Mouse (Mus musculus) spleen, postnatal 36 days (tissue): ENCODE data around the gene Zcchc14.
A peak's percentile ranks its signal among the peaks of the same experiment; 100 is the strongest.
"Not testable (repeated sequence)": the region's sequence is repeated elsewhere in the genome, so short reads cannot be mapped to it uniquely, and the experiment has no call there.

Source experiments
- DNase-seq, 2 experiments: peaks; one replicate each; pipeline ENCODE4 v3.0.0; 2022; ENCODE audit warnings: low spot score in 2 of 2, mixed read lengths in 1 of 2

The Zcchc14 gene

DNA sequence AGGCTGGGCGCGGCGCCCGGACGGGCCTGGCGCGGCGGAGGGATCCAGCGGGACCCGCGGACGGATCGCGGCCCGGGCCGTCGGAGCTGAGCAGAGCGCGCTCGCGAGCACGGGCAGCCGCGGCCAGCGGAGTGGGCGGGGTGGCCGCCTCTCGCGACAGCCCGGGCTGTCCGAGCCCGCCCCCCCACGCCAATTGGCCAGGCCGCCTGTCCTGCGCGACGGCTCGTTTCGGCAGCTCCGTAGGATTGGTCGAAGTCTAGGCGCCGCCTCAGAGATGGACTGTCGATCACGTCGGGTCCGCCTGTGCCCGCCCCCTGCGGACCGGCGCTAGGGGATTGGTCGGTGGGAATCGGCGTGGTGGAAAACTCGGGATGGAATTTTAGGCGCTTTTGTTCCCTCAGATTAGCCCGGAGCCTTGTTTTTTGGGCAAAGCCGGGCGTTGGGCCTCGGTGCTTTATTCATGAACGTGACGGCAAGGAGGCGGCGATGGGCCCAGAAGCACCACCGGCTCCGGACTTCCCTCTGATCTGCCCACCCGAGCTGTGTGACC, at the start of gene Zcchc14:
TSS of gene Zcchc14 (minus strand) at position 128 of the 550 bp plus-strand sequence.
- DNase-seq, result peak; percentile 56 to 66

DNA sequence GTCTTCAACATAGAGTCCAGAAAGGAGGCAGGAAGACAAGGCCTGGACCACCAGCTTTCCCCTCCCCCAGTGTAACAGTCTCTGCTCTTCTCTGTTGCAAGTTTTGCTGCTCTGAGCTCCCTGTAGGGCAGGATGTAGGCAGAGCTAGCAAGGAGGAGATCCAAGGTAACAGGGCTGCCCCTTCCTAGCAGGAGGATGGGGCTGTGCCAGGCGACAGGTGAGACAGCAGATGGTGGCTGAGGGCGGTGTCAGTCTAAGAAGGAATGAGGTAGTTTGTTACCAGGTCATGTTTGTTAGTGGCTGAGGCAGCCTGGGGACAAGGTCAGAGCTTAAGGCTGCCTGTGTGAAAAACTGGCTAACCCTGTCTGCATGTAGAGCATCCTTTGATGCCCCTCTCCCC, 47.2 kb upstream of the Zcchc14 start:
- DNase-seq, result no peak

DNA sequence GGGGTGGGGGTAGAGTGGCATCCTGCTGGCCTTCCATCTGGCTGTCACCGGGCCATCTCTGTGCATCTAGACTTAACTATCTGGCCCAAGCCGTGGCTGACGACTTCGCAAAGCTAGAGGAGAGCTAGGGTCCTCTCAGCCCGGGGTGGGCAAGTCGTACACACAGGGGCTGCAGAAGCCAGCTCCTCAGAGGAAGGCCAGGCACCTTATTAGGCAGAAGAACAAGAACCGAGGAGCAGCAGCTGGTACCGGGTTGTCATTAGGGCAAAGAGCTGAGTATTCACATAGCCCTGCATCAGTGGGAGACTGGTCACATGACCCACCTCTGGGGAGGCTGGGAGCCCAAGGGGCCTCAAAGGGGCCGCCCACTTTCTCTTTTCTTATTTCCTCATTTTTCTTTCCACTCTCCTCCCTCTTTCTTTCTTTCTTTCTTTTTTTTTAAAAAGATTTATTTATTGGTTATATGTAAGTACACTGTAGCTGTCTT, 46.0 kb upstream of the Zcchc14 start:
- DNase-seq, result peak; percentile 26 to 34

DNA sequence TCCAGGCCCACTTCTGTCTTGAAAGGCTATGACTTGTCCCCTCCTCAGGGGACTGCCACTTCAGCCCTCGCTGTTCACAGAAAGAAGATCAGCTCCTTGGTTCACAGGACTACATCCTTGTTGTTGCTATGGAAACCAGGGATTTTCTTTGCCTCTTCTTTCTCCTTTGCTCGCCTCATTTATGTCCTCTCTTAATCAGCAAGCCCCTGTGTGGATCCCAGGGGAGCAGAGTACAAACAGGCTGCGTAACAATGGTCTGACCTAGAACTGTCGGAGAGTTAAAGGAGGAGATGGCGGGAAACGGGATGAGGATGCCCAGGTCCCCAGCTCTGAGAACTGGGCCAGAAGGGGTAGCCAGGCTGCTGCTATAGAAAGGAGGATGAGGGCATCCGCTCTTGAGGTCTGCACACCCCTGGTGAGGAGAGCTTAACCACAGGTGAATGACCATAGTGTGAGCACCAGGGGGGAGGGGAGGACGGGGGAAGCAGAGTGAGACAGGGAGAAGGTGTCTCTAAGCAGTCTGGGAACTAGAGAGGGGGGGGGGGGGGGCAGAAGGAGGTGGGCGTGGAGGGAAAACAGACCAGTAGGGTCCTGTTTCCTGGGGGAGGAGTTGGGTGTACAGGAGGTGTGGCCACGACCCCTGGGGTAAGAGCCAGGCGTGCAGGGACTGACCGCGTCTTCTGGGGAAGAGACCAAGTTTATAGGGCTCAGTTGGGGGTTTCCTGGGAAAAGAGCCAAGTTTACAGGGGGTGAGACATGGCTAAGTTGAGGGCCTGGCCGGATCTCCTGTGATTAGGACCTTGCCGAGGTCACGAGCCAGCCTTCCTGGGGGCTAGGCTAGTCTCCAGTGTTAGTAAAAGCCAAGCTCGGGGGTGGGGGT, 45.3 kb upstream of the Zcchc14 start:
- no peak for DNase-seq

DNA sequence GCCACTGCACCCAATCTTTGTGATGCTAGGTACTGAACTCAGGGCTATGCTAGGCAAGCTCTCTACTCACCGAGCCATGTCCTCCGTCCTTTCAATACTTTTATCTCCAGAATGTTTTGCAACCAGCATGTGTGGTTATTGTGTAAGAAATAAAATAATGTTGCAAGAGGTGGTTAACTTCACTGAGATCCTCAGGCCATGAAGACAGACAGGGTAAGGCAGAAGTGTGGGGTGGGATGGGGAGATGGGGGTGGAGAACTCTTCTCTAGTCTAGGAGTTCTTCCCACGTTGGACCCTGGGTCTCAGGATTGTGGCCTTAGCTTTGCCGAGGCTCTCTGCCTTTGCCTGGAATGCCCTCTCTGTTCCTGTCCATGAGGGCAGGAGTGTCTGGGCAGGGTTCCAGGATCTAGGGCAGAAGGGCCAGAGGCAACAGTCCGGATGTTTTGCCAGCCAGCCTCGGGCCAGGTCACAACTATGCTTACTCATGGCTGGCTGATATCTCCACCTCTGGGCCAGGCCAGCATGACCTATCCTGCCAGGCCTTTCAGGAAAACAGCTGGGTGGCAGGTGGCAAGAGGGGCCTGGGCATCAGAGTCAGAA, 43.0 kb upstream of the Zcchc14 start:
- DNase-seq, result no peak

DNA sequence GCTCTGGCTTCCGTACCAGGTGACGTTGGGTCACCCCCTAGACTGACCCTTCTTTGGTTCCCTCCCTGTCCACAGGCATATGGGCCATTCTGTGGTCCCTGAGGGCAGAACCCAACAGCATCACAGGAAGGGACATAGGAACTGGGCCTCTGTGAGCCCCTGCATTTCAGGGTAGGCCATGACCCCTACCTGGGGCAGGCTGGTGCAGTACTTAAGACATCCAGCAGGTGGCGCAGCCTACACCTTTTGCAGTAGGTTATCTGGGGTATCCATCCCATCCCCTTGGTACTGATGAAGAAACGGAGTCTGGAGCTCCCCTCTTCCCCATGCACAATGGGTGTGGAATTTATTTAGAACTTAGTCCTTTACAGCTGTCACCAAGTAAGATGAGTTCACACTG, 41.8 kb upstream of the Zcchc14 start:
- no peak for DNase-seq

DNA sequence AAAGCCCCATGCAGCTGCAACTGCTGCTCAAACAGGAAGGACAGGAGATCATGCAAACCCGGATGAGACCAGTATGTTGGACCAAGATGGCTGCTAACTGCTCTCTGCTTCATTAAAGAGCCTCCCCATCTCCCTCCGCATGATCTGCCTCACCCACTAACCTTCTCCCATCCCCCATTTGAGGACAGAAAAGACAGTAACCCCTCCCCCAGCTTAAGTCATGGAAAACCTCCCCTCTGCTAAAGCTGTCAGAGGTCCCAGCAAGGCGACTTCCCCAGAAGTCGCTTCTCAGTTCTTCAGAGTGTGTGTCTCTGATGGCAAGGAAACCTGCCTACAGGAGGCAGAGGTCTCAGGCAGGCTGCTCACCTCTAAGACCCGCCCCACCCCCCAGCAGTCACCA, 35.8 kb upstream of the Zcchc14 start:
- DNase-seq, result no peak

DNA sequence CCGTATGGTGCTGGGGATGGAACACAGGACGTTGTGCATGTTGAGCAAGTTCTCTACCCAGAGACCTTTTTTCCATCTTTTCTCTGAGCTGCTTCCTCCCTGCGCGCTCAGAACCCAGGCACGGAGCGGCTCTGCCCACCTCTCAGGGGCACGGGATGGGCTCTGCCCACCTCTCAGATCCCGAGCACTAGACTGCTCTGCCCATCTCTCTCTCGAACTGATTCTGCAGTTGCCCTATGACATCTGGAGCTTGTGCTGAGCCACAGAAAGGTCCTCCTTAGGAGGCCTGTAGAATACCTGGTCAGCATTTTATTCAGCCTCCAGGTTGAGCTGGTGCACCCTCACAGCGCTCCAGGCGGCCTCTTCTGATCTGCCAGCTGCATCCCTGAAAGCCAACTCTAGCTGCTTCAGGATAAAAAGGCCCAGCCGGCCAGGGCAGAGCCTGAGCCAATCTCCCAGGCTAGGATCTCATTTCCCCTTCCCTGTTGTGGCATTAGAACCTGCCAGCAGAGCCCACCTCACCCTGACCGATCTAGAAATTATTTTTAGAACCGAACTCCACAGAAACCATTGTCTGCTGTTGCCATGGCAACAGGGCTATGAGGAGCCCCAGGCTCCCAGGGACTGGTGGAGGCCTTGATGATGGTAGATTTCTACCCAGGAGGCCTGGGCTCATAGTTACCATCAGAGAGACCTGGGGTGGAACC, 34.9 kb upstream of the Zcchc14 start:
- DNase-seq, result no peak

DNA sequence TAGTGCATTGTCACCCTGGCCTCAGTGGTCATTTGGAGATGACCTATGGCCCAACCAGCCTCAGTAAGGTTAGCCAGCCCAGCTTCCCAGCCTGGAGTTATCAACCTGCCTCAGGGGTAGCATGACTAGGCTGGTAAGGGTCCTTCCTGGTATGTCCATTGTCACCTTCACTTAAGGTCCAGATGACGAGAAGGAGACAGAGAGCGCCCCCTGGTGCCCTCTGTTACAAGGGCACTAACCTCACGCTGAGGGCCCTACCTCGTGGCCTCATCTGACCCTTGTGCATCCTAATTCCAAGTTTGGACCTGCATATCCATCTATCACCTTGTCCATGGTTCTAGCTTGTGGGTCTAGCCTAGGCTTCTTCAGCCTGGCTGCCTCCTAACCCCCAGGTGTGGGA, 32.7 kb upstream of the Zcchc14 start:
- peak in 1 of 2 experiments; percentile 13 for DNase-seq

DNA sequence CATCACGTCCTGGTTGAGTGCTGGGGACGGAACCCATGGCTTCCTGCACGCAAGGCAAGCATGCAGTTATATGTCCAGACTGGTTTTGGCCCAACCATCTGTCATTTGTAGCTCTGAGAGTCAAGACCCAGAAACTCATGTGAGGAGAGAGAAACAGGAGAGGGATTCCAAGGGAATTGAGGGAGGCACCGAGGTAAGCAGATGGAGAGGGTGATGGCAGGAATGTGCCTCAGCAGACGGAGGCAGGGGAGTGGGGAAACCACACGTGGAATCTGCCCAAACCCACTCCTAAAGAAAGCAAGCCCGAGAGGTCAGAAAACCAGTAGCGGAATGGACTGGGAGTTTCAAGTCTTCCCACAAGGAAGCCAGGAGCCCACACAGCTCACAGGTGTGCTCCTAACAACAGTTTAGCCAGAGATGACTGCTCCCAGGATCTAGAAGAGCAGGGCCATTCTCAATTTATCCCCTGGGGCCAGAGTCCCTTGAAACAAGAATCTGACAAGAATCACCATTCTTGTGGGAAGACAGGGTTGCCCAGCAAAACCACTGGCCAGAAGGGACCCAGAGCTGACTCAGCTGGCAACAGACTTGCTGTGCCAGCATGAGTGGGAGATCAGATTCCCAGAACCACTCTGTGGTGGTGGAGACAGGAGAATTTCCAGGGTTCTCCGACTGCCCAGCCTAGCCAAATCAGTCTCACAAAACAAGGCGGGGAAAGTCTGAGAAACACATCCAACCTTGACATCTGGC, 30.6 kb upstream of the Zcchc14 start:
- no peak for DNase-seq

DNA sequence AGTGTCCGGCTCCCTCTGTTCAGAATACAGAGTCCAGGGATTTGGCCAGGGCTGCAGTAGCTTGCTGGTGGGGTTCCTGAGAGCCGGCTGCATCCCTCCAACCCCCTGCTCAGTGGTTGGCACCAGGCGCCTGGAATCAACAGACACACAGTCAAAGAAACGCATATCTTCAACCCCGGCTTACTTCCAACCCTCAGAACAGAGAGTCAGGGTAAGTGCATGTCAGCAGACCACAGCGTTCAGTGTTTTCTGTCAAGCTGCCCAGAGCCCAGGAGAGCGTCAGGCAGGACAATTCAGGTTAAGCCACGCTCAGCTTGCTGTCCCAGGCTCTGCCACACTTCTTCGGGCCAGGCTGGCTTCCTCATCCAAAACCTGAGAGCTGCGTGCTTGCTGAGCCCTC, 28.8 kb upstream of the Zcchc14 start:
- no peak for DNase-seq

DNA sequence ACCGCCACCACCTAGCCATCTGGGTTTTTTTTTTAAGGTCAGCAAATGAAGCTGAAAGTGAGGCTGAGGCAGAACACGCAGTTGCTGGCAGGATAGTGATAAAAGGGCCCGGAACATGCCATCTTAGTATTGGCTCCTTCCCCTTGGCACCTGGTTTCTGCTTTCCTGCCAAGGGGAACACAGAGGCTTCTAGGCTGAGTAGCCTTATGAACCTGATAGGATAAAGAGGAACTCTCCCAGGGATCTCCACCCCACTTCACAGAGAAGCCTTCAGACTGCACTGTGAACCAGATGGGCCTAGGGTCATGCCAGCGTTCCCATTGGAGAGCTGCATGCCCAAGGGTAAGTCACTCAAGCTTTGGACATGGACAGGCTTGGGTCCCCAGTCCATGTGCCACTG, 28.2 kb upstream of the Zcchc14 start:
- no peak for DNase-seq

DNA sequence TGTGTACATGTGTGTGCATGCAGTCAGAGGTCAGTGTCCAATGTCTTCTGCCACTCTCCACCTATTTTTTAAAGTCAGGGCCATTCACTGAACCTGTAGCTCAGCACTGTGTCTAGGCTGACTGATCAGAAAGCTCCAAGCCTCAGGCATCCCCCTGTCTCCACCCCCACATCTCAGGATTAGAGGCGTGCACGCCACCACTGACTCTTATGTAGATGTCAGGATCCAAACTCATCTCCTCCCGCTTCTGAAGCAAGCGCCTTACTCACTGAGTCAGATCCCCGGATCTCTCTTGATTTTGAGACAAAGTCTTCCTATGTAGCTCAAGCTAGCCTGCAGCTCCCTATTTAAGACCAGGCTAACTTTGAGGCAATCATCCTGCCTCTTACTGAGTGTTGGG, 26.0 kb upstream of the Zcchc14 start:
- no peak for DNase-seq

DNA sequence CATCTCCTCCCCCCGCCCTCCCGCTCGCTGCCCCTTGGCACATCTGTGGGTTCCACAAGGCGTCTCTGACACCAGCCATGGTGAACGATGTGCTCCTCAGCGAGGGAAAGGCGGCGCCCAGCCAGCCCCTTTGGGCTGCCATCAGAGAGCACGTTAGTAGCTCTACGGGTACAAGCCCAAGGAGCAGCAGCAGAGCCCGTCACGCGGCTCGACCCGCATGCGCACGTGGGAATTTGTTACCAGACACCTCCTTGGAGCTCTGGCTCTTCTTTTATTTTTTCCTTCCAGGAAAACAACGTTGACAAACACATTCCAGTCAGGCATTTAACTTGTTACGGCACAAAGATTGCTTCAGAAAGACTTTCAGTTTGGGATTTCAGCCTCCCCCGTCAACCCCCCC, 23.0 kb upstream of the Zcchc14 start:
- peak in 1 of 2 experiments; percentile 11 for DNase-seq

DNA sequence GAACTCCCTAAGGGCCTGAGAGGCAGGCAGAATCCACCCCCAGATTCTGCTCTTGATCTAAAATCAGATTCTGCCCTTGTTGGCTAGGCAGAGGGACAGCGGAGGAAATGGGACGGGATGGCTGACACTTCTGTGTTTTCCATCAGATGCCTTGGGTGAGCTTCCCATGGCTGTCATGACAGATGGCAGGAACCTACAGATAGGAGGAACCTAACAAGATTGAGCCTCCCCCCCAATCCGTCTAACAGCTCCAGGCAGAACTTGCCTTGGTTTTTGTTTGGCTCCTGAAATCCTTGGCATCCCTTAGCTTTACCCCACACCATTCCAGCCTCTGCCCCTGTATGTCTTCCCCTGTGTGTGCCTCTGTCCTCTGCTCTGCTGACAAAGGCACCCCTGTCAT, 22.5 kb upstream of the Zcchc14 start:
- no peak for DNase-seq

DNA sequence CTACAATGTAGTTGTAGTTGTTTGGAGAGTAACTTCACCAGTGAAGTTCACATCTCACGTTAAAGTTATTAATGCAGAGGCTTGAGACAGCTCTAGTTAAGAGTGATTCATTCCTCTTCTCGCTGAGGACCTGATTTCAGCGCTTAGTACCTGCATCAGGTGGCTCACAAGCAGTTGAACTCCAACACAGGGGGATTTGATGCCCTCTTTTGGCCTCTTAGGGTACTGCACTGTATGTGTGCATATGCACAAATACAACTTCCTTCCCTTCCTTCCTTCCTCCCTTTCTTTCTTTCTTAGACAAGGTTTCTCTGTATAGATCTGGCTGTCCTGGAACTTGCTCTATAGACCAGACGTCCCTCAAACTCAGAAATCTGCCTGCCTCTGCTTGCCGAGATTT, 21.8 kb upstream of the Zcchc14 start:
- no peak for DNase-seq

DNA sequence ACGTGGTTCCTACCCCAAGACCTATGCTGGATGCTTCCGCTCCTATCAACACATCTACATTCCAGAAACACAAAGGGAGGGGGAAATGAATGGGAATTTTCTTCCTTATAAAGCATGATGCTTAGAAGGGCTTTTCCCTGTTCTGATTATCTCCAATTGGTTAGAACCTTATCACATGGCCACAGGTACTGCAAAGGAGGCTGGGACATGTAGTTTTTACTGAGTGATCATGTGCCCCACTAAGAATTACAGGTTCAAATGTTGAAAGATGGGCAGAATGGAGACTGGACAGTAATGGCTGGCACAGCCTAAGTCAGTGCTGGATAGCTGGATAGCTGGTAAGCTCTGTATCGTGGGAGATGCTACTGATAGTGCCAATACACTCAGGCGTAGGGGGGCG, 21.2 kb upstream of the Zcchc14 start:
- no peak for DNase-seq

DNA sequence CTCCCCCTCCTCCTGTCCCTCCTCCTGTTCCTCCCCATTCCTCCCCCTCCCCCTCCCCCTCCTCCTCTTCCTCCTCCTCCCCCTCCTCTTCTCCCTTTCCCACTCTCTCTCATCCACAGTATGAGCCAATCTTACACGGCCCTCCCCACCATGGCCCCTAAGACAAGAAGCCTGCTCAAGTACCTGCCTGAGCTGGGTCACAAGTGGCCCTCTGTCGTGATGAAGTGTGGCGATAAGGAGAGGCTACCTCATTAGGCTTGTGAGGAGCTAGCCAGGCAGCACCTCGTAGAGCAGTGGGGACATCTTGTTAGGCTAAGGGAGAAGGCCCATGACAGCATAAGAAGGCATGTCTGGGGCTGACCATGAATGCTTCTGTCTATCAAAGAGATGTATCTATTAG, 20.5 kb upstream of the Zcchc14 start:
- no peak for DNase-seq

DNA sequence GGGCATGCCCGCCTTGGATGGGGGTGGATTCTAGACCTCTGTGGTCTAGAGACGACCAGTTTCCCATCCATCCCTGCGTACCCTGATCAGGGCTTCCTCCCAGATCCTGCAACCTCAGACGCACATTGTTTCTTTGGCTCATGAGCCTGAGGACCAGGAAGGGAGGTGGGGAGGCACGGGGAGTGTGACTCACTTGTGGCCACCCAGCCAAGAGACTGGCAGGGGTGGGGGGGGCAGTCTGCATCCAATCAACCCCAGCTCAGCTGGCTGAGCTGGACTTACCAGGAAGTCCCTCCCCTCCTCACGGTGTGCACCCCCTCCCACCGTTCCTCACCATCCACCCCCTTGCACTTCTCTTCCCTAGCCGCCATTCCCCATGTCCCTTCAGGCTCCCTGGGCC, 16.5 kb upstream of the Zcchc14 start:
- no peak for DNase-seq

DNA sequence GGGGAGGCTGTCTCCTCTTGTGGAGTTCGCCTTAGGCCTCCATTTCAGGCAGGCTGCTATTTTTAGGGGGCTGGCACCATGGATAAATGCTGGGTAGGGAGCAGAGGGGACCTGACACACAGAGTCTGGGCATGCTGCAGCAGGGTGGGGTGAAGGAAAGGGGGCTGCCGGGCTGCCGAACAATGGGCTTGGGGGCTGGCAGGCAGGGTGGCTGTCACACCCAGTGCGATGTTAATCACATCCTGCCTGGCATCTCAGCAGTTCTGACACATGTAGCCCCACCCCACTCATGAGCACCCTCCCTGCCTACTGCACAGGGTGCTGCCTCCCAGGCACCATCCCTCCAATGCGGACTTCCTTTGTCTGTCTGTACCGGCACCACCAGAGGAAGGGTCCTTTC, 15.9 kb upstream of the Zcchc14 start:
- no peak for DNase-seq

DNA sequence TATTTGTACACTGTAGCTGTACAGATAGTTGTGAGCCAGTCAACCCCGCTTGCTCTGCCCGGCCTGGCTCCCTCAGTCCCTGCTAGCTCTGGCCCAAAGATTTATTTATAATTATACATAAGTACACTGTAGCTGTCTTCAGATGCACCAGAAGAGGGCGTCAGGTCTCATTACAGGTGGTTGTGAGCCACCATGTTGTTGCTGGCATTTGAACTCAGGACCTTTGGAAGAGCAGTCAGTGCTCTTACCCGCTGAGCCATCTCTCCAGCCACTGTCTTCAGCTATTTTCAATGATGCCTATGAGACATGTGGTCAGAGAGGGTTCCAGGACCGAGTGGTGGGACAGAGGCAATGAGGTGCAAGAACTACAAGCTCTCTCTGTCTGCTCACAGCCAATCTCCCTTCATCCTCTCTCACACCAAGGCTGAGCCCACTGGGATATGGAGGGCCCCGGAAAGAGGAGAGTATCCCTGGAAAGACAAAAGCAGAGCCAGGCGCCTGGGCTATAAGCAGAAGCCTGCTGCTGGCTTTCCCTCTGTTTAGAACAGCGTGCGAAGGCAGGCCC, 15.3 kb upstream of the Zcchc14 start:
- DNase-seq, result not testable (repeated sequence)
